Mouse (Mus musculus) forebrain, embryonic 13.5 days (tissue): ENCODE data around the gene Phospho2. TPM values are rescaled to one million over a fixed set of nuclear protein-coding genes. Genes with fewer than 3 reads are reported as not detected.
"Not testable (repeated sequence)": the region's sequence is repeated elsewhere in the genome, so short reads cannot be mapped to it uniquely, and the experiment has no call there.

Source experiments
- ATAC-seq: fragments of 200-750 bp; cut with Nextera tagmentation; 2 replicates; pipeline ENCODE4 v1.8.0; 2017
- H3K27ac ChIP-seq: fragments of 300-500 bp; sonication (generic); 2 replicates; pipeline ENCODE4 v1.5.1; 2015; ENCODE audit warnings: inconsistent platforms, mild to moderate bottlenecking, moderate library complexity
- H3K27me3 ChIP-seq: fragments of 300-500 bp; sonication (generic); 2 replicates; pipeline ENCODE4 v1.6.1; 2015; ENCODE audit warnings: mild to moderate bottlenecking, inconsistent platforms
- H3K36me3 ChIP-seq: fragments of 300-500 bp; sonication (generic); 2 replicates; pipeline ENCODE4 v1.6.1; 2015; ENCODE audit warnings: mild to moderate bottlenecking, inconsistent platforms; ENCODE audit not compliant: poor library complexity, severe bottlenecking
- H3K4me1 ChIP-seq: fragments of 300-500 bp; sonication (generic); 2 replicates; pipeline ENCODE4 v1.6.1; 2015; ENCODE audit warnings: inconsistent platforms
- H3K4me2 ChIP-seq: fragments of 300-500 bp; sonication (generic); 2 replicates; pipeline ENCODE4 v1.6.1; 2015; ENCODE audit warnings: inconsistent platforms, mild to moderate bottlenecking, moderate library complexity
- H3K4me3 ChIP-seq: fragments of 300-500 bp; sonication (generic); 2 replicates; pipeline ENCODE4 v1.5.1; 2015; ENCODE audit warnings: mild to moderate bottlenecking, inconsistent platforms
- H3K9ac ChIP-seq: fragments of 300-500 bp; sonication (generic); 2 replicates; pipeline ENCODE4 v1.6.1; 2015; ENCODE audit warnings: mild to moderate bottlenecking, inconsistent platforms
- H3K9me3 ChIP-seq: fragments of 300-500 bp; sonication (generic); replicated peaks from 2 replicates; pipeline ENCODE4 v1.6.1; 2016; ENCODE audit warnings: inconsistent platforms
- WGBS: fragments of 180-500 bp; shearing (Covaris S2); methylation state at CpG from one replicate; pipeline ENCODE4 v1.1.7; 2015; 5-methylcytosine and 5-hydroxymethylcytosine counted together
- polyA plus RNA-seq: library from polyadenylated mRNA; unstranded; fragments of >200 nt; fragmentation: Nextera tagmentation; extraction: Ambion mirVana; gene quantifications from 2 replicates; pipeline ENCODE4 v1.2.1, GENCODE M21; 2015

Phospho2 gene
- polyA plus RNA-seq, 1 experiment from 2014 or later, result 37.5 TPM

DNA sequence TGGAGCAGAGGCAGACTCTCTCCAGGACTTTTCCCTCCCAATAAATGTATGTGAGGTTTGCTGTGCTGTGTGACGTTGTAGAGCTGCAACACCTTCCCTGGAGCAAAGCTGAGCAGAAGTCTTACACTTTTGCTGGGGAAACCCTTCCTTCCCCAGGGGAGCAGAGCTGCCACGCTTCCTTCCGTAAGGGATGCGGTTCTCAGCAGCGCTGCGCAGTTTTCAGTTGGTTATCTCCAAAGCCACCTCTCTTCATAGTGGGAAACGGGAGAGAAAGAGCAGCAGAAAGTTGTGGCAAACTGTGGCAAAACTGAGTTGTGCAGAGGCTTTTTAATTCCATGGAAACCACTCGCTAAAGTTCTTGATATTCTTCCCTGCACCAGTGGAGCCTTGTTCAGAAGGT is 14.3 kb downstream of the Phospho2 start:
- no peaks in the 10 kb centered on the region for H3K27me3 ChIP-seq
- no peaks in the 10 kb centered on the region for H3K4me1 ChIP-seq
- 64% methylated on average over 8 of the region's 8 CpGs for WGBS
- H3K27ac ChIP-seq, result no peak overlapping the region
- no peak overlapping the region for H3K9ac ChIP-seq
- H3K9me3 ChIP-seq, result no peaks in the 10 kb centered on the region
- H3K4me3 ChIP-seq, result no peak overlapping the region
- no peaks in the 10 kb centered on the region for H3K36me3 ChIP-seq
- no peak overlapping the region for H3K4me2 ChIP-seq
- ATAC-seq, result no peak

DNA sequence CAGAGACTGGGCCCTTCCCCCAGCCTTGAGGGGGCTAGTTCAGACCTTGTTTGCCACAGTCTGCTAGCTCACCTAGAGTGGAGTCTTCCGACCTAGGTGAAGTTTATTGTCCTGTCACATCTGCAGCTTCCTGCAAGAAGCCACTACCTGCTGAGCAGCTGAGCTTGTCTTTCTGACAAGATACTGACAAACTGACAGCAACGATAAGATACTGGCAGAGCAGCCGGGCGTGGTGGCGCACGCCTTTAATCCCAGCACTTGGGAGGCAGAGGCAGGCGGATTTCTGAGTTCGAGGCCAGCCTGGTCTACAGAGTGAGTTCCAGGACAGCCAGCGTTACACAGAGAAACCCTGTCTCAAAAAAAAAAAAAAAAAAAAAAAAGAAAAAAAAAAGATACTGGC is 15.2 kb downstream of the Phospho2 start:
- H3K4me3 ChIP-seq, H3K9ac ChIP-seq, H3K27ac ChIP-seq, H3K4me1 ChIP-seq, H3K4me2 ChIP-seq, H3K36me3 ChIP-seq, ATAC-seq, H3K9me3 ChIP-seq, H3K27me3 ChIP-seq: not testable (repeated sequence)
- 90% methylated on average over 9 of the region's 9 CpGs for WGBS

DNA sequence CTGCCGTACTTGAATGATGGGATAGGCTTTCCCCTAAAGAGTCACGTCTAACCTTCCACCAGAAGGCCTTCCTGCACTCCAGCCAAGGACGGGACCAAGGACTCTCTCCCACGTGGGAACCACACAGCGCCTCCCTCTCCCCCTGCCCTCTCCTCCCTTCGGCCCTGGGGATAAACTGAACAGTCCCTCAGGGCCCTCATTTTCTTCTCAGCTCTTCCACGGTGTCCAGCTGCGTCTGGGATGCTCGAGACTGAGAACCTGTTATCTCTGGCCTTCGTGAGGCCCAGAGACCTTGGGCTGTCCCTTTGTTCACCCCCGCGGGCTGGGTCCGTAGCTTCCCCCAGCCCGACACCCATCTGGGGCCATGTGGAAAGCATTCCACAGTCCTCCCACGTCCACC is 20.7 kb downstream of the Phospho2 start:
- no peak for ATAC-seq

DNA sequence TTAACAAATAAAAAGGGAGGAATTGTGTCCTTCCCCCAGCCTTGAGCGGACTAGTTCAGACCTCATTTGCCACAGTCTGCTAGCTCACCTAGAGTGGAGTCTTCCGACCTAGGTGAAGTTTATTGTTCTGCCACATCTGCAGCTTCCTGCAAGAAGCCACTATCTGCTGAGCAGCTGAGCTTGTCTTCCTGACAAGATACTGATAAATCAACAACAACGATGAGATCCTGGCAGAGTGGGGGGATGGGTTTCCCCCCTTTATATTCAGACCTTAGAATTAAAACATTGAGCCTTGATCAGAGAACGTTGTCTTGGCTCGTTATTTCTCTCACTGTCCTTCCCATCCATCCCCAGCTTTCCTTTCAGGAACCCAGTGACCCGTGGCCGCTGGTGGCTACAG is 21.9 kb downstream of the Phospho2 start:
- H3K36me3 ChIP-seq, H3K4me1 ChIP-seq, H3K9ac ChIP-seq, ATAC-seq, H3K9me3 ChIP-seq, H3K27me3 ChIP-seq, H3K27ac ChIP-seq, H3K4me3 ChIP-seq, H3K4me2 ChIP-seq: not testable (repeated sequence)
- 52% methylated on average over 7 of the region's 7 CpGs for WGBS

More for the DNA sequence above, 20.7 kb downstream of the Phospho2 start:
- H3K27me3 ChIP-seq, result no peaks in the 10 kb centered on the region
- no peak overlapping the region for H3K4me3 ChIP-seq
- no peaks in the 10 kb centered on the region for H3K36me3 ChIP-seq
- no peak overlapping the region for H3K4me2 ChIP-seq
- WGBS, result 74% methylated on average over 15 of the region's 15 CpGs
- no peak overlapping the region for H3K27ac ChIP-seq
- H3K4me1 ChIP-seq, result no peaks in the 10 kb centered on the region
- H3K9ac ChIP-seq, result no peak overlapping the region
- no peaks in the 10 kb centered on the region for H3K9me3 ChIP-seq

DNA sequence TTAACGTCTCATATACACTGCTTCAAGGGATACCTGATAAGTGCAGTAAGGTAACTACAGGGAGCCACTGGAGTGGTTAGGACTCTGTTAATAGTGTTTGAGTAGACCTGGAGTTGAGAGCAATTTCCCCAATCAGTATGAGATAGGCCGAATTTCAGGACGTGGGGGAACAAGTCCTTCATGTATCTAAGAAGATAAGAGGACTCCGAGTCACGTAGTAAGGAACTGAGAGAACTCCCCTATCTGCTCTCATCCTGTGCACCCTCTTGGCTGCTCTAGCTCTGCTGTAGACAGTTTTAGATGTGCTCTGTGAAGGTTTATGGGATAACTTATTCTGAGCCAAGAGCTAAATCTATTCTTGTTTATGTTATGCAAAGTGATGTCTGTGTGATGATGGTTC is 27.2 kb downstream of the Phospho2 start:
- Histone ChIP-seq H3K4me2 (no peak overlapping the region), H3K27ac (no peak overlapping the region)

DNA sequence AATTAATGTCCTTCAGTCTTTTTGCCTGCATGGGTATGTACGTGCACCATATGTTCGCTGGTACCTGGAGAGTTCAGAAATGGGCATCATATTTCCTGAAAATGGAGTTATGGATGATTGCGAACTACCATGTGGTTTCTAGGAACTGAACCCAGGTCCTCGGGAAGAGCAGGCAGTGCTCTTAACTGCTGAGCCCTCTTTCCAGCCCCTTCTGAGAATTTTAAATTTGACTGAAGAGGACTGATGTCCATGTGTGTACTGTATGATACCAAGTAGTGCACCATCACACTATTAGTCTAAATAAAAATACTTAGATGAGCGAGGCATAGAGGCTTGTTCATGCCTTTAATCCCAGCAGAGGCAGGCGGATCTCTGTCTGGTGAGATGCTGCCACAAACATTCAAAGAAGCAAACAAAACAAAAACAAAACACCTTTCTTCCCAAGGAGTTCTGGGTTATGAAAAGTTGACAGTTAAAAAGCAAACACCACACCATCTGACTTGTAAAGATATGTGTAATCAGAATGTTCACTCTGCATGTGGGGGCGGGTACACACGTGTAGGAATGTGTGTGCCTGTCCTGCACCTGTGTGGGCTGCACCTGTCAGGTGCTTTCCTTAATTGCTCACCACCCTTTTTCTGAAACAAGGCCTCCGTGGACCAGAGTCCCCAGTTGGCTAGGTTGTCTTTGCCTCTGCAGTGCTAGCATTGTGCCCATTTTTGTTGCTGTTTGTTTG is 29.1 kb downstream of the Phospho2 start:
- ATAC-seq, result no peak
- no peaks in the 10 kb centered on the region for H3K27me3 ChIP-seq
- no peak overlapping the region for H3K4me2 ChIP-seq
- no peak overlapping the region for H3K27ac ChIP-seq
- peaks cover 11% of the 10 kb centered on the region for H3K4me1 ChIP-seq
- no peaks in the 10 kb centered on the region for H3K36me3 ChIP-seq
- no peak overlapping the region for H3K4me3 ChIP-seq
- no peak overlapping the region for H3K9ac ChIP-seq
- WGBS, result 85% methylated on average over 9 of the region's 9 CpGs
- no peaks in the 10 kb centered on the region for H3K9me3 ChIP-seq

More for the DNA sequence above, 27.2 kb downstream of the Phospho2 start:
- Histone ChIP-seq H3K9ac (no peak overlapping the region), H3K9me3 (no peaks in the 10 kb centered on the region), H3K4me1 (peaks cover under 1% of the 10 kb centered on the region), H3K27me3 (no peaks in the 10 kb centered on the region), H3K36me3 (no peaks in the 10 kb centered on the region), H3K4me3 (no peak overlapping the region)
- WGBS, result 88% methylated on average over 5 of the region's 5 CpGs
- no peak for ATAC-seq

DNA sequence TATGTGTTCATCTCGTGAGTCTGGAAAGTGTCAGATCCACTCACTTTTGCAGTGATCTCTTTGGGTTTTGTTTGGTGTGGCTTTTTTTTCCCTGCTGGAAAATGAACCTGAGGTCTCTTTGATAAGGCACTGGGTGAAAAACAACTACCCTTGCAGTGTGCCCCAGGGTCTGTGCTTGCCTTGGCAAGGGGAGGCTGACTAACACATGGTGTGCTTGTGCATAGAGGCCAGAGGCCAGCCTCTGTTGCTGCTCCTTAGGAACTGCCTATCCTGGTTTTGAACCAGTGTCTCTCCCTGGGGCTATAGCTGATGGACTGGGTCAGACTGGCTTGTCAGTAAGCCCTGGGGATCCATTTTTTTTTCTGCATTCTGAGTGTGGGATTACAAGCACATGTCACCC is 30.8 kb downstream of the Phospho2 start:
- peaks cover 8% of the 10 kb centered on the region; the same call in 1 of the 2 replicates for H3K36me3 ChIP-seq
- no peak overlapping the region for H3K4me3 ChIP-seq
- no peaks in the 10 kb centered on the region for H3K27me3 ChIP-seq
- WGBS, result 71% methylated on average over 1 of the region's 1 CpGs
- no peak overlapping the region for H3K9ac ChIP-seq
- no peak overlapping the region for H3K4me2 ChIP-seq
- no peak for ATAC-seq
- H3K9me3 ChIP-seq, result no peaks in the 10 kb centered on the region
- H3K27ac ChIP-seq, result no peak overlapping the region
- H3K4me1 ChIP-seq, result peaks cover 24% of the 10 kb centered on the region

DNA sequence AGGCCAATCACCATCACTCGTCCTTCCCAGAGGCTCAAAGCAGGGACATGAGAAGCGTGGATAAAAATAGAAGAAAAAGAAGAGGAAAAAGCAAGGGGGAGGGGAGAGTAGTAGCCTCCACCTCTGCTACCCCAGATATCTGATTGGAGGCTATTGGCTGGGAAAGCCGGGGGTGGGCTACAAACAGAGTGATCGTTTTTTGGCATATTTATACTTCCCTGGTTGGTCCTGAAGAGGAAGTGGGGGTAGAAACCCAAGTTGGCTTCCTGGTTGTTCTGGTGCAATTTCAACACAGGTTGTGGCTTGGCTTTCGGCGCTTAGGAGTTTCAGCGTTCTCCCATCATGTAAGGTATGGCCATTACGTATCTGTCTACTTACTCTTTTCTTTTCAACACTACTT is 32.3 kb downstream of the Phospho2 start, which contains the start of gene Klhl23:
Gene Klhl23 (plus strand): TSS at position 234 of the 400 bp plus-strand sequence.
- Histone ChIP-seq H3K4me1 (peaks cover 34% of the 10 kb centered on the region), H3K9me3 (no peaks in the 10 kb centered on the region), H3K9ac (peak within 1 kb of the TSS; percentile 94), H3K4me3 (peak within 1 kb of the TSS; percentile 83), H3K27me3 (no peaks in the 10 kb centered on the region), H3K27ac (peak within 1 kb of the TSS; percentile 92), H3K36me3 (peaks cover 12% of the 10 kb centered on the region; the same call in 1 of the 2 replicates), H3K4me2 (peak within 1 kb of the TSS; percentile 77)
- no peak for ATAC-seq
- 25% methylated on average over 8 of the region's 8 CpGs for WGBS

DNA sequence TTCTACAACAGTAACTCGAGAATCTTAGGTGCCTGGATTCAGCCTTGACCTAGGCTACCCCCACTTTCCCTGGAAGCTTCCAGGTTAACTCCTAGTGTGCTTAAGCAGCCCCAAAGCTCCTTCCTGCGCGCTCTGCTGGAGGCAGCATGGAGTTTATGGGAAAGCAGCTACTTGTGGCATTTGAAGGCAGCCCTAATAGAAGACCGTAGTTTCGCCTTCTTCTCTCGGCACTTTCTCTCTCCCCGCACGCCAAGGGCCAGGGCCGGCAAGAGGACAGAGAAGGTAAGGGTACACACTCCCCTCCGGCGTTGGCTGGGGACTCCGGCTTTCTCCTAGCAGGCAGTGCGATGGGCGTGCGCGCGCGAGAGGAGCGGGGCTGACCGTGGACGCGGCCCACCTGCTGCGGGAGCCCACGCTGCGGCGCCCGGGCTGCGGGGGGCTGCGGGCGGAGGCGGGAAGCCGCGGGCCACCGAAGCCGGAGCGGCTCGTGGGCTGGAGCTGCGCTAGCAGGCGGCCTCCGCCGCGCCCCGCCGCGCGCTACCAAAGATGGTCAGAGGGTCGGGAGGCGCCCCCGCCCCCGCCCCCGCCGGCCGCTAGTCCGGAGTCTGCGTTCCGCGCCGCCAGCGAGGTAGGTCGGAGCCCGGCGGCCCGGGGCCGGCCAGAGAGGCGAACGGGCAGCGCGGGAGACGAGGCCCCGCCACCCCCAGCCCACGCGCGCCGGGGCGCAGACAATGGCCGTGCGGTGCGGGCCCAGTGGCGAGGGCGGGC is 33.1 kb downstream of the Phospho2 start:
- WGBS, result 1% methylated on average over 41 of the region's 80 CpGs
- peak; percentile 85 for ATAC-seq

DNA sequence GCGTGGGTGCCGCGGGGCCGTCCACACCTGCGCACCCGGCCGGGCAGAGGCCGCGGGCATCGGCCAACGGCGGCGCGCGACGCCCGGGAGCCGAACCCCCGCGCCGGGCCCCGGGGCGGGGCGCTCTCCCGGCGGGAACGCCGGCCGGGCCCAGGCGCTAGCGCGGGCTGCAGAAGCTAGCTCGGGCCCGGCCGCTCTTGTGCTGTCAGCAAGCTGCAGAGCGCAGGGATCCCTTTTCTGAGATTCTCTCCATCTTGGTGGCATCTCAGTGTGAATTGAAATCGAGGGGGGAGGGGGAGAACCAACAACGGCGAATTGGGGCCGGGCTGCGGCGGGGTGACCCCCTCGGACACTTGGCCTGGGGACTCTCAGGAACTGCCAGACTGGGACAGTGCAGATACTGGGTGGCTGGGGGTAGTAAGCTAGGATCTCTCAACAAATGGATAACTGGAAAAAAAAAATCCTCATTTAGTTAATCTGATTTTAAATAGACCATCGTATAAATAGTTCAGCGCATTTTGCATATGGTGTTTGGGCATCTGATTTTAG is 33.8 kb downstream of the Phospho2 start:
- Histone ChIP-seq H3K4me2 (peak overlapping the region; percentile 77), H3K9me3 (no peaks in the 10 kb centered on the region), H3K9ac (peak overlapping the region; percentile 94), H3K4me3 (peak overlapping the region; percentile 83), H3K27ac (peak overlapping the region; percentile 92), H3K4me1 (peaks cover 35% of the 10 kb centered on the region), H3K27me3 (no peaks in the 10 kb centered on the region), H3K36me3 (peaks cover 15% of the 10 kb centered on the region; the same call in 1 of the 2 replicates)
- WGBS, result under 1% methylated on average over 44 of the region's 45 CpGs
- peak; percentile 83 for ATAC-seq

More for the DNA sequence above, 33.1 kb downstream of the Phospho2 start:
- Histone ChIP-seq H3K27me3 (no peaks in the 10 kb centered on the region), H3K27ac (peak overlapping the region; percentile 92), H3K36me3 (peaks cover 15% of the 10 kb centered on the region; the same call in 1 of the 2 replicates), H3K9ac (peak overlapping the region; percentile 94), H3K4me1 (peaks cover 35% of the 10 kb centered on the region), H3K4me2 (peak overlapping the region; percentile 77), H3K4me3 (peak overlapping the region; percentile 83), H3K9me3 (no peaks in the 10 kb centered on the region)

DNA sequence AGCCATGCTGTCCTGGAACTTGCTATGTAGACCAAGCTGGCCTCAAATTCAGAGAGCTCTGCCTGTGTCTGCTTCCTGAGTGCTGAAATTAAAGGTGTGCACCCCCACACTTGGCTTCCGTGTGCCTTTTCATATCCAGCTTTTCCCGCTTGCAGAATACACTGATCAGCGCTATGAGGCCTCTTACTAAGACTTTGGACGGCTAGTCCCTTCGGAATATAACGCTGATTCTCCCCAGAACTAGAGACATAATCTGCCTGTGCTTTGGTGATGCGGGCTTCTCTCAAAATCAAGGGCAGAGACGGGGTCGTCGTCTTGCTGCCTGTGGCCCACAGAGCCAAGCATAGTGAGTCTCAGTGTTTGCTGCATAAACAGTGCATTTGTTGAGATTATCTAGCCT is 36.5 kb downstream of the Phospho2 start:
- no peak overlapping the region for H3K4me3 ChIP-seq

DNA sequence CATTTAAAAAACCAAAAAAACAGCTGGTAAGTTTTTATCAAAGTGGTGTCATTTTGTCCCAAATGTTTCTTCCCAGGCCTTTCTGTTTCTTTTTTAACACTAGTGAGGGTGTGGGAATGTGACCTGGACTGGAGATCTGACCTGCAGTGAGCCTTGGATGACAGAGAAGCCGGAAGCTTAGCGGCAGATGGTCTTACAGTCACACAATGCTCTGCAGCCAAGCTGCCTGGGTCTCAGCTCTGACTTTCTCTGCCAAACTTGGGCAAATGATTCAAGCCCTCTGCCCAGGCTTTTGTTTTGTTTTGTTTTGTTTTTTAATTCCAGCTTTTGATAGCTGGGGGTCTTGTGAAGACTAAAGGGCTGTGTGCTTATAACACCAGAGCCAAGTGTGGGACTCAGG is 37.0 kb downstream of the Phospho2 start:
- Histone ChIP-seq H3K4me3 (no peak overlapping the region), H3K4me2 (no peak overlapping the region)

More for the DNA sequence above, 36.5 kb downstream of the Phospho2 start:
- H3K9me3 ChIP-seq, result no peaks in the 10 kb centered on the region
- ATAC-seq, result no peak
- 81% methylated on average over 10 of the region's 10 CpGs for WGBS
- no peak overlapping the region for H3K9ac ChIP-seq
- H3K27ac ChIP-seq, result no peak overlapping the region
- peaks cover 30% of the 10 kb centered on the region for H3K36me3 ChIP-seq
- H3K4me2 ChIP-seq, result no peak overlapping the region
- peaks cover 35% of the 10 kb centered on the region for H3K4me1 ChIP-seq
- H3K27me3 ChIP-seq, result no peaks in the 10 kb centered on the region

More for the DNA sequence above, 37.0 kb downstream of the Phospho2 start:
- Histone ChIP-seq H3K9me3 (no peaks in the 10 kb centered on the region), H3K9ac (no peak overlapping the region), H3K36me3 (peaks cover 35% of the 10 kb centered on the region), H3K27me3 (no peaks in the 10 kb centered on the region), H3K4me1 (peaks cover 35% of the 10 kb centered on the region), H3K27ac (0 out of 2 replicates have a peak overlapping the region, but pooled peaks have one; percentile 19)
- 54% methylated on average over 2 of the region's 2 CpGs for WGBS
- ATAC-seq, result no peak
